In genomic region chr4:103213859-103214497, GRCm38 (mm10) we compare ENCODE assay signal across 8 mouse cellular contexts. TPM values are rescaled to one million over a fixed set of nuclear protein-coding genes. Genes with fewer than 3 reads are reported as not detected.
DNase-seq lines count a peak whose midpoint lies in the region; ATAC-seq and TF ChIP-seq lines count a peak whose summit lies in the region.

No protein-coding gene starts in this region.

- H3K4me1 ChIP-seq in kidney, adult 2 months (ENCODE audit: control insufficient read depth, insufficient read depth, low read length) = peaks cover 22% of the 10 kb centered on the region
- peaks cover 7 to 27% of the 10 kb centered on the region in 2 experiments for H3K4me1 ChIP-seq in CH12.LX (ENCODE audit: control insufficient read depth in 1 of 2, insufficient read depth in 2 of 2)
- H3K4me1 ChIP-seq in hindbrain, embryonic 12.5 days = peaks cover 13% of the 10 kb centered on the region
- H3K4me1 ChIP-seq in liver, embryonic 15.5 days (replicated peaks) = peaks cover 29% of the 10 kb centered on the region
- 0 out of 2 replicates have a peak, but pooled peaks cover 15% of the 10 kb centered on the region for H3K4me1 ChIP-seq in stomach, embryonic 16.5 days (ENCODE audit: control insufficient read depth, insufficient read depth, low read length)

- peak overlapping the region; percentile 95 for H3K9ac ChIP-seq in CH12.LX (ENCODE audit: insufficient read depth, low read depth)
- peak overlapping the region; percentile 96 for H3K9ac ChIP-seq in hindbrain, embryonic 12.5 days
- peak overlapping the region; percentile 92 for H3K9ac ChIP-seq in liver, embryonic 15.5 days
- peak overlapping the region; percentile 98 for H3K9ac ChIP-seq in stomach, embryonic 16.5 days (ENCODE audit: low read length)

- DNase-seq in kidney, adult 2 months = peak; percentile 11
- no peak for DNase-seq in kidney, postnatal 25 days
- DNase-seq in CH12.LX (ENCODE audit: extremely low read depth) = peak; percentile 15
- peak; percentile 19 for DNase-seq in embryo, embryonic 10 days (ENCODE audit: low spot score)

- H3K27me3 ChIP-seq in kidney, adult 2 months (replicated peaks; ENCODE audit: control insufficient read depth, insufficient read depth, low read length) = no peaks in the 10 kb centered on the region
- H3K27me3 ChIP-seq in CH12.LX (replicated peaks) = no peaks in the 10 kb centered on the region
- H3K27me3 ChIP-seq in hindbrain, embryonic 12.5 days = no peaks in the 10 kb centered on the region
- H3K27me3 ChIP-seq in liver, embryonic 15.5 days = no peaks in the 10 kb centered on the region
- no peaks in the 10 kb centered on the region for H3K27me3 ChIP-seq in stomach, embryonic 16.5 days (ENCODE audit: control insufficient read depth, insufficient read depth, low read length)

- H3K4me2 ChIP-seq in CH12.LX (ENCODE audit: insufficient read depth, low read depth, poor library complexity, severe bottlenecking) = peak overlapping the region; percentile 72
- peak overlapping the region; percentile 73 for H3K4me2 ChIP-seq in hindbrain, embryonic 12.5 days (replicated peaks)
- H3K4me2 ChIP-seq in liver, embryonic 15.5 days = peak overlapping the region; percentile 95
- H3K4me2 ChIP-seq in stomach, embryonic 16.5 days (ENCODE audit: low read depth, low read length) = peak overlapping the region; percentile 62

- dilution Hi-C loops in CH12.LX (cut with MboI; ENCODE audit: extremely low pct_ligation_motif_present, extremely low pct_unique_long_range_greater_than_20kb, low sequenced_read_pairs) = no loop called here

- H3K36me3 ChIP-seq in kidney, adult 2 months (ENCODE audit: control insufficient read depth, insufficient read depth, low read length) = peaks cover 2% of the 10 kb centered on the region; the same call in 1 of the 2 replicates
- H3K36me3 ChIP-seq in CH12.LX (replicated peaks in 1 of 2; ENCODE audit: control insufficient read depth in 1 of 2, insufficient read depth in 1 of 2, low read length in 1 of 2) = peaks cover 9 to 33% of the 10 kb centered on the region in 2 experiments
- peaks cover 15% of the 10 kb centered on the region for H3K36me3 ChIP-seq in hindbrain, embryonic 12.5 days
- H3K36me3 ChIP-seq in liver, embryonic 15.5 days (replicated peaks) = peaks cover 17% of the 10 kb centered on the region
- no peaks in the 10 kb centered on the region for H3K36me3 ChIP-seq in stomach, embryonic 16.5 days (ENCODE audit: control insufficient read depth, insufficient read depth, low read length)

- ATAC-seq in hindbrain, embryonic 12.5 days (ENCODE audit: low FRiP score) = no peak
- ATAC-seq in liver, embryonic 15.5 days (ENCODE audit: insufficient read depth) = no peak
- ATAC-seq in stomach, embryonic 16.5 days (ENCODE audit: insufficient read depth, low FRiP score) = no peak
- ATAC-seq in frontal cortex, adult (ENCODE audit: low TSS enrichment) = no peak

- TF ChIP-seq CTCF in kidney, adult 2 months (conservative IDR thresholded peaks at IDR 0.05; ENCODE audit: insufficient read depth, insufficient read length, low read depth, low read length) = no peak
- no peak for TF ChIP-seq CTCF in CH12.LX (conservative IDR thresholded peaks at IDR 0.05 in 1 of 2, IDR thresholded peaks at IDR 0.05 in 1 of 2; ENCODE audit: low read depth in 2 of 2, low read length in 2 of 2)

- no peak for TF ChIP-seq EP300 in CH12.LX (IDR thresholded peaks at IDR 0.05; ENCODE audit: low read length)

- in situ Hi-C loops in CH12.LX (cut with MboI; ENCODE audit: low pct_ligation_motif_present, low pct_unique_long_range_greater_than_20kb, low sequenced_read_pairs) = no loop called here

- H3K4me3 ChIP-seq in kidney, adult 2 months (ENCODE audit: insufficient read depth, low read depth, low read length) = peak overlapping the region; percentile 100
- H3K4me3 ChIP-seq in CH12.LX (replicated peaks in 1 of 3; ENCODE audit: low read depth in 2 of 3, low read length in 2 of 3, poor library complexity in 1 of 3) = peak overlapping the region; percentile 68 to 95 (median 84)
- peak overlapping the region; percentile 83 for H3K4me3 ChIP-seq in hindbrain, embryonic 12.5 days
- peak overlapping the region; percentile 91 for H3K4me3 ChIP-seq in liver, embryonic 15.5 days (replicated peaks)
- H3K4me3 ChIP-seq in stomach, embryonic 16.5 days (replicated peaks; ENCODE audit: low read length) = peak overlapping the region; percentile 97

- no peak for TF ChIP-seq RAD21 in CH12.LX (IDR thresholded peaks at IDR 0.05; ENCODE audit: low read depth, low read length)

- 3% methylated on average over 30 of the region's 30 CpGs for WGBS in kidney, adult 2 months
- 5% methylated on average over 30 of the region's 30 CpGs for WGBS in hindbrain, embryonic 12.5 days
- 4% methylated on average over 30 of the region's 30 CpGs for WGBS in liver, embryonic 15.5 days (ENCODE audit: insufficient replicate concordance)
- 2% methylated on average over 30 of the region's 30 CpGs for WGBS in stomach, embryonic 16.5 days

- peaks cover 13% of the 10 kb centered on the region for H3K79me2 ChIP-seq in CH12.LX (replicated peaks; ENCODE audit: control insufficient read depth, extremely low read depth, insufficient read depth, poor library complexity, severe bottlenecking)

- H3K9me3 ChIP-seq in CH12.LX (replicated peaks; ENCODE audit: low read length) = no peaks in the 10 kb centered on the region
- H3K9me3 ChIP-seq in hindbrain, embryonic 12.5 days (replicated peaks) = no peaks in the 10 kb centered on the region
- H3K9me3 ChIP-seq in liver, embryonic 15.5 days (replicated peaks) = no peaks in the 10 kb centered on the region
- H3K9me3 ChIP-seq in stomach, embryonic 16.5 days (replicated peaks; ENCODE audit: control insufficient read depth, low read length) = no peaks in the 10 kb centered on the region

- no peak for TF ChIP-seq POLR2A in kidney, adult 2 months (IDR thresholded peaks at IDR 0.05; ENCODE audit: low read depth, low read length)
- no peak; the same call in 1 of the 2 replicates for TF ChIP-seq POLR2A in CH12.LX (IDR thresholded peaks at IDR 0.05; ENCODE audit: low read depth, low read length)

- H3K27ac ChIP-seq in kidney, adult 2 months (ENCODE audit: insufficient read depth, low read depth, low read length) = peak overlapping the region; percentile 75
- peak overlapping the region; percentile 55 for H3K27ac ChIP-seq in CH12.LX (ENCODE audit: insufficient read depth, low read depth)
- H3K27ac ChIP-seq in hindbrain, embryonic 12.5 days = peak overlapping the region; percentile 99
- H3K27ac ChIP-seq in liver, embryonic 15.5 days (replicated peaks) = peak overlapping the region; percentile 90
- H3K27ac ChIP-seq in stomach, embryonic 16.5 days (ENCODE audit: low read length) = peak overlapping the region; percentile 98

TF ChIP-seq in CH12.LX, 34 proteins besides CTCF, POLR2A, EP300 and RAD21:
- TF ChIP-seq SIN3A (IDR thresholded peaks at IDR 0.05; ENCODE audit: low read length) (peak; percentile 45), ZNF384 (IDR thresholded peaks at IDR 0.05; ENCODE audit: low read depth, low read length) (no peak), ETS1 (conservative IDR thresholded peaks at IDR 0.05; ENCODE audit: low read depth, low read length) (no peak; the same call in 1 of the 2 replicates), MYC (IDR thresholded peaks at IDR 0.05; ENCODE audit: low read depth, low read length) (no peak), TCF12 (IDR thresholded peaks at IDR 0.05; ENCODE audit: low read depth, low read length) (no peak), KAT2A (IDR thresholded peaks at IDR 0.05; ENCODE audit: insufficient replicate concordance, low read length) (no peak), RCOR1 (conservative IDR thresholded peaks at IDR 0.05; ENCODE audit: low read depth, low read length) (no peak), CHD2 (IDR thresholded peaks at IDR 0.05; ENCODE audit: low read length) (no peak), UBTF (IDR thresholded peaks at IDR 0.05; ENCODE audit: low read depth, low read length) (0 out of 2 replicates have a peak, but pooled peaks have one; percentile 22), POLR2AphosphoS2 (IDR thresholded peaks at IDR 0.05; ENCODE audit: low read depth, low read length) (no peak), CHD1 (IDR thresholded peaks at IDR 0.05; ENCODE audit: low read depth, low read length) (peak; percentile 64; the same call in 1 of the 2 replicates), BHLHE40 (IDR thresholded peaks at IDR 0.05; ENCODE audit: low read depth, low read length) (no peak), MXI1 (IDR thresholded peaks at IDR 0.05; ENCODE audit: low read depth, low read length) (peak; percentile 68), USF1 (IDR thresholded peaks at IDR 0.05; ENCODE audit: low read depth, low read length) (no peak), MEF2A (IDR thresholded peaks at IDR 0.05; ENCODE audit: borderline replicate concordance, low read depth, low read length) (no peak)

RNA-seq across cellular contexts. Expression of gene Slc35d1, which starts 1.0 kb away (rescaled TPM):
- polyA plus RNA-seq in kidney, adult 2 months (2012; rRNA removed) = 13.3 and 15.9 TPM in 2 replicates
- total RNA-seq in CH12.LX (2012; rRNA removed) (6.0 and 8.7 TPM in 2 replicates), CH12.LX (2014; rRNA removed) (7.0 and 8.7 TPM in 2 replicates)
- 11.5 and 11.7 TPM in 2 replicates for polyA plus RNA-seq in CH12.LX (2012; ENCODE audit: insufficient read length, low read depth)
- 12.7 and 12.8 TPM in 2 replicates for polyA plus RNA-seq in hindbrain, embryonic 12.5 days (2016; fragmentation: Nextera tagmentation; extraction: Ambion mirVana)
- 6.5 and 6.8 TPM in 2 replicates for polyA plus RNA-seq in liver, embryonic 15.5 days (2015; fragmentation: Nextera tagmentation; extraction: Ambion mirVana)
- 6.9 and 9.0 TPM in 2 replicates for polyA plus RNA-seq in stomach, embryonic 16.5 days (2015; fragmentation: Nextera tagmentation; extraction: Ambion mirVana)

Comparison
In these comparisons a context has a peak if more than half of its experiments do, and no peak if none do; other contexts are left out.
1. DNase-seq: peak in kidney, adult 2 months (single experiment), CH12.LX (single experiment) and embryo, embryonic 10 days (single experiment); none in kidney, postnatal 25 days (0 of 2).
2. Peak in every context shown above with its lines, with median percentiles within 50 percentile points of each other: H3K27ac ChIP-seq, H3K4me3 ChIP-seq, H3K4me2 ChIP-seq and H3K9ac ChIP-seq.